Mouse (Mus musculus): Measurements from ENCODE around the gene Calhm5.

DNA sequence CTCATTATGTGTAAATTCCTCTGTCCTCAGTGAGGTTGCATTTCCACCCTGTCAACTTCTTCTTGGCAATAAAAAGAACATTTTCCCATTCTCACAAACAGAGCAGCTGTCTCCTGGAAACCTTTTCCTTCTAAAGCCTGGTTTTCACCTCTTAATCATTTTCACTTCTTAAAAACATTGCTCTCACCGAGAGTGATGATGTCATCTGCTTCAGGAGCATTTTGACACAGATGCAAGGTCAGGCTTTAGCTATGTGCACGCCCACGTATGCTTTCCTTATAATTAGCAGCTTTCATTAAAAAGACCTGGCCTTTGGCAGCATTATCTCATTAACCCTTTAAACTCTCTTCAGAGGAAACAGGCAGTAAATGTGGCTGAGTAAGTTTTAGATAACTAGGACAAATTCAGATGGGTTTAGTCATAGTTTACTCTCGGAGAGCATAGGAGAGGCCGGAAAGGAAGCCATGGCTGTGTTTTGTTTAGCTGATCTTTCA is 25.3 kb downstream of the Calhm5 start:
- TF ChIP-seq CTCF (IDR thresholded peaks at IDR 0.05; ENCODE audit: borderline replicate concordance, insufficient read depth, low read depth, low read length) (no peak), POLR2A (IDR thresholded peaks at IDR 0.05; ENCODE audit: borderline replicate concordance, insufficient read depth, low read length) (no peak)
